ENCODE assay signal across 10 mouse cellular contexts in the genomic region with DNA sequence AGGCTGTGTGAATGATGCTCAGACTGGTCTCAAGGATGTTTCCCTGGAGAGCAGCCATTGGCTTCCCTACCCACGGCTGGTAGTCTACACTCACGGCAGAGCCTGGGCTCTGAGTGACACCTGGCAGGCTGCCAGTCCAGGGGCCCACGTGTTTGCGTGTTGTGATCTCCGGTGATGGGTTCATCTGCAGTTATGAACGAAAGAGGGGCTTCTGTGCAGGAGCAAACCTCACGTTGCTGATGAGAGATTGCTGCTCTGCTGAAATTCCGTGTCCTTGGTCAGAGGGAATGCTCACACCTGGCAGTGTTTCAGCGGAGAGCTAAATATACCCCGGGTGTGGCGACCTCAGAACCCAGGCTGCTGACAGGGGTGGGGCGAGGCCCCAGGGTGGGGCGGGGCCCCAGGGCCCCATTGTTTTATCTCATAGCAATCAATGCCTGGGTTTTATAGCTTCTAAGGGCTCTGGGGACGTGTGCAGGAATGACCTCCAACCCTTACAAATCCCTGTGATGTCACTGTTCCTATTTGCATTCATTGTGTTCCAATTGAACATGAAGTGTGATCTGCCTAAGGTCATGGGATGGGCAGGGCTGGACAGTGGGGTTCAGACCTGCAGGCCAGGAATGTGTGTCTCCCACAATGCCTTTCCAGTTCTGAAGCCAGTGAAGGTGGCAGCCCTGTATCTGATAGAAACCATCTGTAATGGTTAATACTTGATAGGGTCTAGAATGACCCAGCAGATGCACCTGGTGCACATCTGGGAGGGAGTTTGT. TPM values are rescaled to one million over a fixed set of nuclear protein-coding genes. Genes with fewer than 3 reads are reported as not detected.
A peak's percentile ranks its signal among the peaks of the same experiment; 100 is the strongest.
DNase-seq lines count a peak whose midpoint lies in the region; ATAC-seq and TF ChIP-seq lines count a peak whose summit lies in the region.
"Had no signal": no experiment of that assay in that cellular context is flagged by ENCODE, and none has a peak within 500 bp of the region (broad histone marks: within the 10 kb centered on the region; RNA-seq: fewer than 3 reads in every experiment).

No protein-coding gene starts in this region.

- H3K9ac ChIP-seq in intestine, embryonic 15.5 days = no peak overlapping the region
- H3K9ac ChIP-seq: limb, embryonic 15.5 days; midbrain, embryonic 15.5 days had no signal

- H3K27ac ChIP-seq in intestine, embryonic 15.5 days = peak overlapping the region; percentile 52; the same call in 1 of the 2 replicates
- H3K27ac ChIP-seq: limb, embryonic 15.5 days; midbrain, embryonic 15.5 days had no signal

- H3K4me1 ChIP-seq in E14TG2a.4 (replicated peaks; ENCODE audit: low read depth, low read length) = peaks cover 99% of the 10 kb centered on the region
- peaks cover 25% of the 10 kb centered on the region for H3K4me1 ChIP-seq in intestine, embryonic 15.5 days (replicated peaks)

- ATAC-seq in cerebellum, adult (ENCODE audit: insufficient number of reproducible peaks, low FRiP score, low TSS enrichment) = no peak
- peak; percentile 92 for ATAC-seq in intestine, embryonic 15.5 days
- no peak for ATAC-seq in megakaryocyte progenitor cell, adult 5-6 weeks (replicated peaks; ENCODE audit: poor library complexity)
- ATAC-seq: midbrain, embryonic 15.5 days had no signal

- TF ChIP-seq CTCF in E14TG2a.4 (conservative IDR thresholded peaks at IDR 0.05; ENCODE audit: low read length) = no peak

- 46% methylated on average over 14 of the region's 14 CpGs for WGBS in intestine, embryonic 15.5 days

- no peaks in the 10 kb centered on the region for H3K36me3 ChIP-seq in E14TG2a.4 (ENCODE audit: insufficient read depth, low read length)
- no peaks in the 10 kb centered on the region for H3K36me3 ChIP-seq in intestine, embryonic 15.5 days
- H3K36me3 ChIP-seq: limb, embryonic 15.5 days; midbrain, embryonic 15.5 days had no signal

- H3K9me3 ChIP-seq in E14TG2a.4 (ENCODE audit: low read length) = no peaks in the 10 kb centered on the region
- no peaks in the 10 kb centered on the region for H3K9me3 ChIP-seq in intestine, embryonic 15.5 days
- H3K9me3 ChIP-seq: limb, embryonic 15.5 days; midbrain, embryonic 15.5 days had no signal

- H3K4me3 ChIP-seq in E14TG2a.4 (replicated peaks; ENCODE audit: low read length) = peak overlapping the region; percentile 67
- H3K4me3 ChIP-seq in intestine, embryonic 15.5 days (replicated peaks) = no peak overlapping the region
- H3K4me3 ChIP-seq: limb, embryonic 15.5 days; midbrain, embryonic 15.5 days had no signal

- peak; percentile 32 to 57 for DNase-seq in cerebellum, postnatal 14 days
- DNase-seq in gastrocnemius, postnatal 14 days = peak; percentile 61
- DNase-seq in cerebellum, adult 8-10 months = no peak
- no peak for DNase-seq in layer of hippocampus, adult 11-12 months (ENCODE audit: low spot score)

- no peaks in the 10 kb centered on the region for H3K27me3 ChIP-seq in E14TG2a.4 (ENCODE audit: insufficient read depth, low read length)
- H3K27me3 ChIP-seq in intestine, embryonic 15.5 days (replicated peaks) = no peaks in the 10 kb centered on the region
- H3K27me3 ChIP-seq: midbrain, embryonic 15.5 days had no signal

- intact Hi-C loops in gastrocnemius, postnatal 14 days (cut with DNase I; ENCODE audit: low total_unique reads) = no loop called here

- H3K4me2 ChIP-seq in intestine, embryonic 15.5 days (replicated peaks) = peak overlapping the region; percentile 39
- H3K4me2 ChIP-seq: limb, embryonic 15.5 days; midbrain, embryonic 15.5 days had no signal

RNA-seq across cellular contexts. Expression of a gene that starts 13.4 kb away (rescaled TPM):
- total RNA-seq in gastrocnemius, postnatal 14 days (2021) = 10 to 100 TPM; 36.0 to 41.7 TPM
- 3.7 and 4.1 TPM in 2 replicates for polyA plus RNA-seq in intestine, embryonic 15.5 days (2015; fragmentation: Nextera tagmentation; extraction: Ambion mirVana)
- total RNA-seq in megakaryocyte progenitor cell, adult 5-6 weeks (2015) = 0.59 TPM in 1 of 2 replicates, not detected in the other
- total RNA-seq in megakaryocyte progenitor cell, adult 5-6 weeks (2017) = 0.14 TPM in 1 of 2 replicates, not detected in the other

RNA-seq across cellular contexts. Expression of a gene that starts 31.3 kb away (rescaled TPM):
- 1 to 10 TPM; 3.9 to 4.4 TPM for total RNA-seq in gastrocnemius, postnatal 14 days (2021)
- 16.0 and 17.8 TPM in 2 replicates for polyA plus RNA-seq in intestine, embryonic 15.5 days (2015; fragmentation: Nextera tagmentation; extraction: Ambion mirVana)
- 2.7 and 4.1 TPM in 2 replicates for total RNA-seq in megakaryocyte progenitor cell, adult 5-6 weeks (2015)
- total RNA-seq in megakaryocyte progenitor cell, adult 5-6 weeks (2017) = 2.9 and 5.5 TPM in 2 replicates

Comparison
In these comparisons a context has a peak if more than half of its experiments do, and no peak if none do; other contexts are left out.
1. DNase-seq: peak in cerebellum, postnatal 14 days (2 of 2) and gastrocnemius, postnatal 14 days (single experiment); none in cerebellum, adult 8-10 months (single experiment) and layer of hippocampus, adult 11-12 months (single experiment).
2. RNA of a gene that starts 13.4 kb away (total RNA-seq): 36.0 to 41.7 TPM in gastrocnemius, postnatal 14 days; 0.14 to 0.59 TPM in megakaryocyte progenitor cell, adult 5-6 weeks; every median in the first group is over 10 times any median in the second.